Mouse (Mus musculus) CH12.LX (cell line): ENCODE measurements around the gene Ints3. TPM values are rescaled to one million over a fixed set of nuclear protein-coding genes. Genes with fewer than 3 reads are reported as not detected.

ENCODE experiments used
- DNase-seq: peaks from one replicate; pipeline ENCODE4 v3.0.0-alpha.2; 2013; ENCODE audit errors: extremely low read depth
- H3K27ac ChIP-seq: 2 replicates; pipeline ENCODE4 v1.5.1; 2012; ENCODE audit warnings: low read depth, mild to moderate bottlenecking, control low read depth, moderate library complexity; ENCODE audit not compliant: insufficient read depth
- H3K27me3 ChIP-seq: replicated peaks from 2 replicates; pipeline ENCODE3; 2012; ENCODE audit warnings: inconsistent platforms
- H3K36me3 ChIP-seq, 2 experiments: replicated peaks in 1 of 2; 2 replicates each; pipeline versions ENCODE3 to v1.6.1; 2012; ENCODE audit warnings: inconsistent platforms in 1 of 2, low read length in 1 of 2, mild to moderate bottlenecking in 1 of 2, mixed read lengths in 1 of 2, moderate library complexity in 1 of 2; ENCODE audit not compliant: control insufficient read depth in 1 of 2, insufficient read depth in 1 of 2
- H3K4me1 ChIP-seq, 2 experiments: 2 replicates each; pipeline ENCODE4 v1.6.1; 2012; ENCODE audit warnings: inconsistent platforms in 1 of 2, moderate library complexity in 1 of 2; ENCODE audit not compliant: insufficient read depth in 2 of 2, control insufficient read depth in 1 of 2
- H3K4me2 ChIP-seq: 2 replicates; pipeline ENCODE4 v1.6.1; 2012; ENCODE audit warnings: low read depth, mild to moderate bottlenecking, control low read depth; ENCODE audit not compliant: poor library complexity, insufficient read depth, severe bottlenecking
- H3K4me3 ChIP-seq, 3 experiments: fragments of 150-350 bp in 1 of 3; sonication (generic) in 1 of 3; replicated peaks in 1 of 3; 2 replicates each; pipeline versions ENCODE3 to v1.5.1; 2011 to 2012; ENCODE audit warnings: low read depth in 2 of 3, low read length in 2 of 3, mild to moderate bottlenecking in 2 of 3, moderate library complexity in 2 of 3, control low read depth in 1 of 3, improper control_type of control experiment in 1 of 3, inconsistent platforms in 1 of 3, mixed read lengths in 1 of 3; ENCODE audit not compliant: poor library complexity in 1 of 3
- H3K79me2 ChIP-seq: replicated peaks from 2 replicates; pipeline ENCODE4 v1.6.1; 2012; ENCODE audit warnings: mild to moderate bottlenecking, moderate library complexity; ENCODE audit not compliant: control insufficient read depth, poor library complexity, insufficient read depth, severe bottlenecking; ENCODE audit errors: extremely low read depth
- H3K9ac ChIP-seq: 2 replicates; pipeline ENCODE4 v1.6.1; 2012; ENCODE audit warnings: low read depth, mild to moderate bottlenecking, control low read depth, moderate library complexity; ENCODE audit not compliant: insufficient read depth
- H3K9me3 ChIP-seq: replicated peaks from 2 replicates; pipeline ENCODE3; 2012; ENCODE audit warnings: low read length, inconsistent platforms, mixed read lengths
- CHD1 ChIP-seq: IDR thresholded peaks from 2 replicates; pipeline ENCODE4 v1.6.1; 2012; ENCODE audit warnings: low read depth, low read length, improper control_type of control experiment, inconsistent platforms
- CTCF ChIP-seq, 2 experiments: IDR thresholded peaks in 1 of 2; conservative IDR thresholded peaks in 1 of 2; 2 replicates each; pipeline ENCODE4 v1.5.1; 2011 to 2012; ENCODE audit warnings: low read depth in 2 of 2, low read length in 2 of 2, improper control_type of control experiment in 1 of 2, inconsistent platforms in 1 of 2, mild to moderate bottlenecking in 1 of 2, moderate library complexity in 1 of 2
- E2F4 ChIP-seq: IDR thresholded peaks from 2 replicates; pipeline ENCODE4 v1.6.1; 2011; ENCODE audit warnings: low read depth, low read length, improper control_type of control experiment; ENCODE audit not compliant: insufficient replicate concordance
- EP300 ChIP-seq: IDR thresholded peaks from 2 replicates; pipeline ENCODE4 v1.6.1; 2011; ENCODE audit warnings: low read length, improper control_type of control experiment
- ETS1 ChIP-seq: conservative IDR thresholded peaks from 2 replicates; pipeline ENCODE4 v1.6.1; 2012; ENCODE audit warnings: low read depth, mild to moderate bottlenecking, inconsistent platforms, low read length, improper control_type of control experiment, moderate library complexity
- GABPA ChIP-seq: IDR thresholded peaks from 2 replicates; pipeline ENCODE4 v1.6.1; 2012; ENCODE audit warnings: low read depth, low read length, improper control_type of control experiment, inconsistent platforms; ENCODE audit not compliant: insufficient replicate concordance
- IRF4 ChIP-seq: IDR thresholded peaks from 2 replicates; pipeline ENCODE4 v1.6.1; 2014; ENCODE audit warnings: low read depth, mild to moderate bottlenecking, inconsistent platforms, low read length, improper control_type of control experiment
- JUND ChIP-seq: conservative IDR thresholded peaks from 2 replicates; pipeline ENCODE4 v1.6.1; 2011; ENCODE audit warnings: low read depth, low read length, improper control_type of control experiment
- KAT2A ChIP-seq: IDR thresholded peaks from 2 replicates; pipeline ENCODE4 v1.6.1; 2012; ENCODE audit warnings: low read length, improper control_type of control experiment, inconsistent platforms; ENCODE audit not compliant: insufficient replicate concordance
- MAFK ChIP-seq: IDR thresholded peaks from 2 replicates; pipeline ENCODE4 v1.6.1; 2011; ENCODE audit warnings: low read length, improper control_type of control experiment; ENCODE audit not compliant: insufficient replicate concordance
- MAX ChIP-seq: IDR thresholded peaks from 2 replicates; pipeline ENCODE4 v1.6.1; 2011; ENCODE audit warnings: low read length, improper control_type of control experiment
- MAZ ChIP-seq: IDR thresholded peaks from 2 replicates; pipeline ENCODE4 v1.6.1; 2012; ENCODE audit warnings: low read depth, mild to moderate bottlenecking, inconsistent platforms, low read length, improper control_type of control experiment, moderate library complexity
- MEF2A ChIP-seq: IDR thresholded peaks from 2 replicates; pipeline ENCODE4 v1.6.1; 2014; ENCODE audit warnings: low read depth, mild to moderate bottlenecking, inconsistent platforms, low read length, improper control_type of control experiment, borderline replicate concordance
- MXI1 ChIP-seq: IDR thresholded peaks from 2 replicates; pipeline ENCODE4 v1.6.1; 2011; ENCODE audit warnings: mild to moderate bottlenecking, low read depth, low read length, improper control_type of control experiment
- NELFE ChIP-seq: IDR thresholded peaks from 2 replicates; pipeline ENCODE4 v1.6.1; 2011; ENCODE audit warnings: low read depth, low read length, improper control_type of control experiment
- POLR2A ChIP-seq: IDR thresholded peaks from 2 replicates; pipeline ENCODE4 v1.6.1; 2011; ENCODE audit warnings: low read depth, mild to moderate bottlenecking, improper control_type of control experiment, low read length
- RAD21 ChIP-seq: IDR thresholded peaks from 2 replicates; pipeline ENCODE4 v1.6.1; 2011; ENCODE audit warnings: low read depth, mild to moderate bottlenecking, low read length, improper control_type of control experiment, moderate library complexity
- RCOR1 ChIP-seq: conservative IDR thresholded peaks from 2 replicates; pipeline ENCODE4 v1.6.1; 2012; ENCODE audit warnings: low read depth, mild to moderate bottlenecking, inconsistent platforms, low read length, improper control_type of control experiment
- SIN3A ChIP-seq: IDR thresholded peaks from 2 replicates; pipeline ENCODE4 v1.6.1; 2012; ENCODE audit warnings: low read length, improper control_type of control experiment, inconsistent platforms
- TBP ChIP-seq: conservative IDR thresholded peaks from 2 replicates; pipeline ENCODE4 v1.6.1; 2011; ENCODE audit warnings: low read depth, low read length, improper control_type of control experiment
- UBTF ChIP-seq: IDR thresholded peaks from 2 replicates; pipeline ENCODE4 v1.6.1; 2012; ENCODE audit warnings: low read depth, mild to moderate bottlenecking, inconsistent platforms, low read length, improper control_type of control experiment, moderate library complexity
- ZC3H11A ChIP-seq: IDR thresholded peaks from 2 replicates; pipeline ENCODE4 v1.6.1; 2012; ENCODE audit warnings: low read depth, mild to moderate bottlenecking, inconsistent platforms, low read length, improper control_type of control experiment
- ZKSCAN1 ChIP-seq: IDR thresholded peaks from 2 replicates; pipeline ENCODE4 v1.6.1; 2012; ENCODE audit warnings: low read depth, inconsistent platforms, low read length, improper control_type of control experiment, borderline replicate concordance
- ZMIZ1 ChIP-seq: IDR thresholded peaks from 2 replicates; pipeline ENCODE4 v1.6.1; 2012; ENCODE audit warnings: low read depth, mild to moderate bottlenecking, inconsistent platforms, low read length, improper control_type of control experiment
- ZNF384 ChIP-seq: IDR thresholded peaks from 2 replicates; pipeline ENCODE4 v1.6.1; 2012; ENCODE audit warnings: low read depth, low read length, improper control_type of control experiment, inconsistent platforms
- dilution Hi-C: fragments of 300-500 bp; cut with MboI; formaldehyde crosslinking; loops from 2 replicates; pipeline ENCODE4 v1.14.3; 2020; ENCODE audit warnings: low sequenced_read_pairs; ENCODE audit not compliant: extremely low pct_unique_long_range_greater_than_20kb, extremely low pct_ligation_motif_present
- in situ Hi-C: fragments of 300-500 bp; cut with MboI; formaldehyde crosslinking; loops from 3 replicates; pipeline ENCODE4 v1.14.3; 2019; ENCODE audit warnings: low sequenced_read_pairs, low pct_ligation_motif_present, low pct_unique_long_range_greater_than_20kb, mixed read lengths
- polyA plus RNA-seq: library from polyadenylated mRNA; unstranded; fragments of >175 nt; gene quantifications from 2 replicates; pipeline ENCODE4 v1.2.1, GENCODE M21; 2012; ENCODE audit warnings: low read depth; ENCODE audit not compliant: insufficient read length
- total RNA-seq, 2 experiments: library from RNA; depleted of rRNA; stranded (reverse); fragments of 300-350 nt in 1 of 2; fragments of >200 nt in 1 of 2; gene quantifications; 2 replicates each; pipeline ENCODE4 v1.2.3; 2012 to 2014

The Ints3 gene
- total and polyA plus RNA-seq, 3 experiments: 20.5 to 45.9 (median 30.7) TPM

DNA sequence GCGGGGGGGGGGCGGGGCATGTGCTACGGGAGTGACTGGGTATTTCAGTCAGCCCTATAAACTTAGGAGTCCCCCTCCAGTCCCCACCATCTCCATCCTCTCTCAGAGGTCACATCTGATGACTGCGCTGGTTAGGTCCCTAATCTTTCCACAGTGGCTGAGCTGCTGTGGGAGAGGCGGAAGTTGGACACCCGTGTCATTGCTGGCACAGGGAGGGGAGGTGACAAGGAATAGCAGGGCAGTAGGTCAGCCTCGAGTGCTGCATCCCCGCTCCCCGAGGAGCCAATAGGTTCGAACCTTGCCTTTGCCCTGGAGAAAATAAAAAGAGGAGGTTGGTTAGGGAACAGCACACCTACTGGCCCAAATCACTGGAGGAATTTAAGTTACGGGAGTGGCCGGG lies 17.5 kb upstream of the Ints3 start:
- Histone ChIP-seq H3K9ac (no peak overlapping the region), H3K27ac (no peak overlapping the region), H3K27me3 (no peaks in the 10 kb centered on the region), H3K36me3 (no peaks in the 10 kb centered on the region), H3K4me1 (peaks cover 5 to 12% of the 10 kb centered on the region in 2 experiments; a peak in 3 of 4 replicates), H3K9me3 (no peaks in the 10 kb centered on the region), H3K79me2 (no peaks in the 10 kb centered on the region), H3K4me2 (no peak overlapping the region)
- dilution Hi-C loops: no loop called here
- in situ Hi-C loops: no loop called here
- TF ChIP-seq NELFE: no peak
- TF ChIP-seq ETS1: no peak
- TF ChIP-seq RAD21: no peak
- TF ChIP-seq MEF2A: no peak
- no peak for TF ChIP-seq SIN3A
- TF ChIP-seq IRF4: no peak
- TF ChIP-seq, all 38 proteins: peak for 0
- no peak for DNase-seq
- no peak overlapping the region for H3K4me3 ChIP-seq

DNA sequence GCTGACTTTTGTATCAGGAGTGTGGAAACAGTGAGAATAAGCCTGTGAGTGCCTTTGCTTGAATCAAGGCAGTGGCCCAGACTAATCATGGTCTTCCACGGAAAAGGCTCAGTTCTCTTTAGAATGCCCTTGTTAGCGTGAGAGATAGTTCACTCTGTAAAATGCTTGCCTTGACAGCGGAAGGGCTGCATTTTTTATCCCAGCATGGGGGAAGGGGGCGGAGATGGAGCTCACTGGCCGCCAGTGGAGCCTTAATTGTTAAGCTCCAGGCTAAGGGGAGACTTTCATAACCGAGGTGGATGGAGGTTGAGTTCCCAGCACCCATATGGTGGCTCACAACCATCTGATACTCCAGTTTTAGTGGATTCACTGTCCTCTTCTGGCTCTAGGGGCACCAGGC lies 15.2 kb upstream of the Ints3 start:
- Histone ChIP-seq H3K9ac (no peak overlapping the region), H3K27ac (no peak overlapping the region), H3K4me2 (no peak overlapping the region), H3K4me3 (no peak overlapping the region), H3K36me3 (no peaks in the 10 kb centered on the region), H3K9me3 (no peaks in the 10 kb centered on the region), H3K4me1 (peaks cover 5 to 12% of the 10 kb centered on the region in 2 experiments; a peak in 3 of 4 replicates), H3K79me2 (no peaks in the 10 kb centered on the region), H3K27me3 (no peaks in the 10 kb centered on the region)
- no peak for DNase-seq
- dilution Hi-C loops: no loop called here
- in situ Hi-C loops: no loop called here
- TF ChIP-seq KAT2A: no peak
- no peak for TF ChIP-seq CTCF (conservative IDR thresholded peaks at IDR 0.05 in 1 of 2, IDR thresholded peaks at IDR 0.05 in 1 of 2; ENCODE audit: low read depth in 2 of 2, low read length in 2 of 2)
- TF ChIP-seq ZC3H11A: no peak
- no peak for TF ChIP-seq NELFE
- no peak for TF ChIP-seq EP300
- TF ChIP-seq IRF4: no peak
- no peak for TF ChIP-seq ZKSCAN1
- no peak for TF ChIP-seq SIN3A

DNA sequence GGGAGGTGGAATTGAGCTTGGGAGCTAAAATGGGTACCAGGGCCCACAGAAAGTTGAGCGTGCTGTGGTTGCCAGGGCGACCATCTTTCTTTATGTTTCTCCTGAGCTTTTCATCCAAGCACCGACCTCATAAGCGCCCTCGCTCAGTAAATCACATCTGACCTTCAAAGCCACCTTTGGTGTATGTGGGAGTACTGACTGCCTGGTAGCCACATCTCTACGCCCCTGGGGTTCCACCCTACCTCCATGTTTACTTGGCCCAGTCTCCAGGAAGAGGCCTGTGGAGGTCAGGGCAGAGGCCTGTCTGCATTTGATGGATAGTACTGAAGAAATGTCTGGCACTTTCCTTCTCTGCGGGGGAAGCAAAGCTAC lies 13.7 kb upstream of the Ints3 start:
- peaks cover 5 to 12% of the 10 kb centered on the region in 2 experiments; a peak in 3 of 4 replicates for H3K4me1 ChIP-seq
- H3K4me2 ChIP-seq: no peak overlapping the region
- DNase-seq: no peak
- H3K27ac ChIP-seq: no peak overlapping the region
- in situ Hi-C loops: no loop called here
- H3K27me3 ChIP-seq: no peaks in the 10 kb centered on the region
- H3K79me2 ChIP-seq: no peaks in the 10 kb centered on the region
- H3K36me3 ChIP-seq: no peaks in the 10 kb centered on the region
- H3K9ac ChIP-seq: no peak overlapping the region
- no peaks in the 10 kb centered on the region for H3K9me3 ChIP-seq
- no peak overlapping the region for H3K4me3 ChIP-seq
- dilution Hi-C loops: no loop called here
- TF ChIP-seq CHD1 (no peak), E2F4 (no peak), RCOR1 (no peak), TBP (no peak), MXI1 (no peak), MAFK (no peak), MAZ (no peak), ZMIZ1 (no peak), EP300 (no peak), NELFE (no peak), ZNF384 (no peak), KAT2A (no peak), POLR2A (no peak), JUND (no peak), MAX (no peak), IRF4 (no peak), UBTF (no peak), GABPA (no peak)
